Mouse (Mus musculus) liver, adult 2 months (tissue): ENCODE measurements around the gene Clcnka.
A peak's percentile ranks its signal among the peaks of the same experiment; 100 is the strongest.

ENCODE experiments used
- CTCF ChIP-seq: fragments of 200-500 bp; IDR thresholded peaks from 2 replicates; pipeline ENCODE4 v1.5.1; 2011; ENCODE audit warnings: low read depth, low read length, control low read depth
- POLR2A ChIP-seq: fragments of 200-500 bp; IDR thresholded peaks from 2 replicates; pipeline ENCODE4 v1.6.1; 2011; ENCODE audit warnings: low read length, control low read depth; ENCODE audit not compliant: insufficient read depth; ENCODE audit errors: extremely low read depth

GRCm38 (mm10) chr4:141362937-141363548, 35.5 kb downstream of the Clcnka start:
- TF ChIP-seq CTCF (peak; percentile 70), POLR2A (no peak)
